Mouse (Mus musculus): Measurements from ENCODE around the gene Cemip2. TPM values are rescaled to one million over a fixed set of nuclear protein-coding genes. Genes with fewer than 3 reads are reported as not detected.
A peak's percentile ranks its signal among the peaks of the same experiment; 100 is the strongest.
"Not testable (repeated sequence)": the region's sequence is repeated elsewhere in the genome, so short reads cannot be mapped to it uniquely, and the experiment has no call there.

Gene Cemip2
- total RNA-seq, 1 experiment from 2014 or later: 13.1 TPM

DNA sequence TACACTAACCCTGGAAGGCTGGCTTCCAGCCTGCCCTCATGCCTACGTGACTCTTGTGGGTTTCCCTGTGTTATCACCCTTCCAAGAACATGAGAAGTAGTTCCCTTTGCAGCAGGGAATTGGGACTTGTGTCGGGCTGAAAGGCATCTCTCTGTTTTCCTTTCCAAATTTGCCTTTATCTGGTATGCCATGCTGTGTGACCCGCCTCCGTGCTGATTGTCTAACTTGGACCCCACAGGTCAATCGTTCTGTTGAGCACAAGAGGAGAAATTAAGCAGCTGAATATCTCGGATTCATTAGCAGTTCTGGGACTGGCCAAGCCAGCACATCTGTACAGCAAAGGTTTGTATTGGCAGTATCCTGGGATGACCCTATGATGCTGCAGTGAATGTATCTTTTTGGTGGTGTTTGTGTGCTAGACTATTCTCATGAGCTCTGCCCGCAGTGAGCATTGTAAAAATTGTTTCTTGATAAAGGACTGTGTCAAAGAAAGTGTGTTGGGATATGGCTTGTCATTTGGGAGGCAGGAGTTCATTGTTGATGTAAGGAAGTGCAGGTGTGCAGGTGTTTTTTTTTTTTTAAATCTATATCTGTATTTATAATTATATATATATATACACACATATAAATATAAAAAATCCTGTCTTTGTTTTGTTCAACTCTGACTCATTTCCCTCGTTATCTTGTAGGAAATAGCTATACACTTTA lies 77.4 kb downstream of the Cemip2 start:
- no peak for ATAC-seq (replicated peaks; ENCODE audit: insufficient number of reproducible peaks, low FRiP score, low TSS enrichment, poor library complexity, severe bottlenecking)

DNA sequence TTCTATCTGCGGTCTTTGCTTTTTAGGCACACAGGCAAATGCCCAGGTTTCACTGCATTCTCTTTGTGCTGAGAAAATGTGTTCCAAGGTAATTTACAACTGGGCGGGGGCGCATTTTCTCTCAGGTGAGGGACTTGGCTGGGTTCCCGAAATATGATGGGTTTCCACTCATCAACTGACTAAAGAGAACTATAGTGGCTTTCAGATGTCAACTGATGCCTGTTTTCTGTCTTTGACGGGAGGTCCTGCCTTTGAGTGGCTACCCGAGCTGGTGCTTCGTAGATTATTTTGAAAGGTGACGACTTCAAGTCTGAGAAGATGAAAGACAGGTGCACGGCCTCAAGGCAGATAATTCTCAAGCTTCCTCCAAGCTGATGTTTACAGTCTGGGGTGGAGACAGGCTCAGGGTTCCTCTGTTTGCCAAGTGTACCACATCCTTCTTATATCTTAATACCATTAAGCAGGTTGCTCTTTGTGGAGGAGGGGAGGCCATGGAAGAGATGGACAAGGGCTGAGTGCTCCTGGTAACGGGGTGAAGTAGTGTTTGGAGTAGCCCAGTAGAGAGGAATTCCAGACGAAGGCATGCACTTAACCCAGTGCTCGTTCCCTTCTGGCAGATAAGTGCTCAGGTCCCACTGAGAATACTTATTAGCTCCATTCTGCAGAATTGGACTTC lies 80.8 kb downstream of the Cemip2 start:
- no peak for ATAC-seq (replicated peaks; ENCODE audit: insufficient number of reproducible peaks, low FRiP score, low TSS enrichment, poor library complexity, severe bottlenecking)

DNA sequence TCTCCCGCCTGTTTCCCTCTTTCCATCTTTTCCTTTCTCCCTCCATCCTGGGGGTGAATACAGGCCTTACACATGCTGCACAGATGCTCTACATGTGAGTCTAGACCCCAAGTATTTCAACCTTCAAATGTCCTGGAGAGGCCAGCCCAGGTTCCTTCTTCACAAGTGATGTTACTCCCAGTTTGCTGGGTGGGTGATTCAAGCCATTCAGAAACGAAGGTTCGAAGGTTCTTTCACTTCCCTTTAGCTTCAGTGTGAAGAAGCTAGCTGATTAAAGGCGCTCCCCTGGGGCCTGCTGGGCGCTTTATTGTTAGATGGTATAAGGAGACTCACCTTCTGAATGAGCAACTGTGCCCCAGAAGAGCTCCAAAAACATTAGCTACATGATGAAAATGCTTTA lies 82.0 kb downstream of the Cemip2 start:
- ATAC-seq (replicated peaks; ENCODE audit: insufficient number of reproducible peaks, low FRiP score, low TSS enrichment, poor library complexity, severe bottlenecking): 0 out of 2 replicates have a peak, but pooled peaks have one; percentile 44

DNA sequence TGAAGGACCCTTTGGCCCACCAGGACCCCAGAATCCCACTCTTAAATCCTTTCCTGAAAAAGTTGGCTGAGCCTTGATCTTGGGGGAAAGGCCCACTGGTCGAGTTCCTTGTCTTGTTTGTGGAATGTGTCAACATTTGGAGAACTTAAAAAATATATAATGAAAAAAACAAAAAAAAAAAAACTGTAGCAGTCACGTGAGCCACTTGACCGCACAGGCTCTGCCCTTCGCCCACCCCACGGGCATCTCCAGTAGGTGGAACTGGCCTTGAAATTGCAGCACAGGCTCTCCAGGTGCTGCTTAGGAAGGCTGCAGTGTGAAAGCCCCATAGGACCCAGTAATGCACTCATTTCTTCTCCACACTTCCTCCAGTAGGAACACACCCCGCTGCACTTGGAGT lies 82.8 kb downstream of the Cemip2 start:
- no peak for ATAC-seq (replicated peaks; ENCODE audit: insufficient number of reproducible peaks, low FRiP score, low TSS enrichment, poor library complexity, severe bottlenecking)

GRCm38 (mm10) chr19:21862289-21862990 lies 84.3 kb downstream of the Cemip2 start:
- ATAC-seq (replicated peaks; ENCODE audit: insufficient number of reproducible peaks, low FRiP score, low TSS enrichment, poor library complexity, severe bottlenecking): 0 out of 2 replicates have a peak, but pooled peaks have one; percentile 34

GRCm38 (mm10) chr19:21862991-21863931 lies 85.1 kb downstream of the Cemip2 start:
- ATAC-seq (replicated peaks; ENCODE audit: insufficient number of reproducible peaks, low FRiP score, low TSS enrichment, poor library complexity, severe bottlenecking): no peak

DNA sequence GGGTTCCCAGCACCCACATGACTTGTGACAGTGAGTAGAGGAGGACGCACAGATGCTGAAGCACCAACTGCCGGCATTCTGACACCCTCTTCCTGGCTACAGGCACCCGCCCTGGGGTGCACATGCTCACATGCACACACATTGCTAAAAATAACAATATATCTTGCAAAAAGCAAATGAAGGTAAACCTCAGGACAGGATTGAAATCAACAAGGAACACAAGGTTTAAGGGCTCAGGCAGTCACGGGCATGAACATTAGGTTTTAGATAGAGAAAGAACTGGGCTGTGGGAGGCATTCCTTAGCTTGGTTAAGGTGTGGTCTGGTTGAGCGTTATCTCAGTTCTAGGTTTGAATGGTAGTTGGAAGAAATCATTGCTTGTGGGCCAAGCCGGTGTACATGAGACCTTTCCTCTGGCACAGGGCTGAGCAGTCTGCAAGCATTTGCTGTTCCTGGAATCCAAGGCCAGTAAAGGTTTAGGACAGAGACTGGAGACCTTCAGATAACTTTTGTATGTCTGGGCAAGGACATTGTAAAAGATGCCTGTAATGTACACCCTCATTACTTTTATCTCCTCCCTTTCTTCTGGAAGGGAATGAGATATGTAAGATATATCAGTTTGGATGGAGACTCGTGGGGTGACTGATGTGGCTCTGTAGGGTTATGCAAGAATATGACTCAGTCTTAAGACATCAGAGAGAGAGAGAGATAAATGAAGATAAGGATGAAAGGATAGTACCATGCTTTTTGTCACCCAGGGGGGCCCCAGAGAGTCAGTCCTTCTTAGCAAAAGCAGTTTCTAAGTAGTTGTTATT lies 87.3 kb downstream of the Cemip2 start:
- no peak for ATAC-seq (replicated peaks; ENCODE audit: insufficient number of reproducible peaks, low FRiP score, low TSS enrichment, poor library complexity, severe bottlenecking)

- ATAC-seq (replicated peaks; ENCODE audit: insufficient number of reproducible peaks, low FRiP score, low TSS enrichment, poor library complexity, severe bottlenecking): no peak
Observed at GRCm38 (mm10) chr19:21866094-21866493, 88.0 kb downstream of the Cemip2 start.

- ATAC-seq (replicated peaks; ENCODE audit: insufficient number of reproducible peaks, low FRiP score, low TSS enrichment, poor library complexity, severe bottlenecking): not testable (repeated sequence)
Observed at GRCm38 (mm10) chr19:21866756-21867155, 88.6 kb downstream of the Cemip2 start.

GRCm38 (mm10) chr19:21868471-21868870 lies 90.3 kb downstream of the Cemip2 start:
- ATAC-seq (replicated peaks; ENCODE audit: insufficient number of reproducible peaks, low FRiP score, low TSS enrichment, poor library complexity, severe bottlenecking): no peak

DNA sequence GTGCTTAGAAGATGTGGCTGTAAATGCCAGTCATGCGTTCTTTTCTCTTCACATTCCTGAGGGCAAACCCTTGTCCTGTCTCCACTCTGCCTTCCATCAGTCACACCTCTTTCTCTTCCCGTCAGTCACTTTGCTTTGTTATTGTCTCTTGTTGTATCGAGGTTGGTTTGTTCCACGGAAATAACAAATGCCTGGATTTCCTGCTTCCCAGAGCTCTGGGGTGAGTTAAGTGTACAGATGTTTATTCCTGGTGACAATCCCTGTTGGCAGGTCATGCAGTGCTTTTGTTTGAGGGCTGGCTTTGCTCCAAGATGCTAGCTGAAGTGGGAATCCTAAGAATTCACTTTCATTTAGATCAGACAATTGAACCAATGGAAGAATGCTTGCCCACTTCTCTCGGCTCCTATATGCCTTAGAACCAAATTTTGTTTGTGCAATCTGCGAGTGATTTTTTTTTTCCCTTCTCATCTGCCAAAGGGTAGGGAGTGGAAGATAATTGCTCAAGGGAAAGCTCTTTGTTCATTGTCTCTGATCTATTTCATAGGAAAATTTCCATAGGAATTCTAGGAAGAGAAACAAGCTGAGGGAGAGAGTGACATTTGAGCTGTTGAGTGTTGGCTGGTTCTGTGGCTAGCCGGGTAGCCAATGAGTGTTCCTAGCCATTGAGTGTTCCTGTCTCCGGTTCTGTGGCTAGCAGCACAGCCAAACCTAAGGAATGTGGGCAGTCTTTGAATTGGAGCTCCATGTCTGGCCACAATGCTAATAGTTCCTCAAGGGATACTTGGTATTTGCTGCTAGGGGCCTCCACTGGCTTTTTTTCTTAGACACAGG lies 104.2 kb downstream of the Cemip2 start:
- no peak for ATAC-seq (replicated peaks; ENCODE audit: insufficient number of reproducible peaks, low FRiP score, low TSS enrichment, poor library complexity, severe bottlenecking)

- ATAC-seq (replicated peaks; ENCODE audit: insufficient number of reproducible peaks, low FRiP score, low TSS enrichment, poor library complexity, severe bottlenecking): no peak
Observed at GRCm38 (mm10) chr19:21883053-21883452, 104.9 kb downstream of the Cemip2 start.

- no peak for ATAC-seq (replicated peaks; ENCODE audit: insufficient number of reproducible peaks, low FRiP score, low TSS enrichment, poor library complexity, severe bottlenecking)
Observed at GRCm38 (mm10) chr19:21883922-21884321, 105.8 kb downstream of the Cemip2 start.

GRCm38 (mm10) chr19:21884385-21884784 lies 106.2 kb downstream of the Cemip2 start:
- ATAC-seq (replicated peaks; ENCODE audit: insufficient number of reproducible peaks, low FRiP score, low TSS enrichment, poor library complexity, severe bottlenecking): no peak

GRCm38 (mm10) chr19:21886166-21886657 lies 108.1 kb downstream of the Cemip2 start:
- no peak for ATAC-seq (replicated peaks; ENCODE audit: insufficient number of reproducible peaks, low FRiP score, low TSS enrichment, poor library complexity, severe bottlenecking)

GRCm38 (mm10) chr19:21890699-21891098 lies 112.6 kb downstream of the Cemip2 start:
- no peak for ATAC-seq (replicated peaks; ENCODE audit: insufficient number of reproducible peaks, low FRiP score, low TSS enrichment, poor library complexity, severe bottlenecking)

- ATAC-seq (replicated peaks; ENCODE audit: insufficient number of reproducible peaks, low FRiP score, low TSS enrichment, poor library complexity, severe bottlenecking): no peak
Observed at GRCm38 (mm10) chr19:21894792-21895191, 116.7 kb downstream of the Cemip2 start.

Data from monocyte, adult 5-6 weeks (primary cell).